Comparison of ENCODE assay signal across 11 mouse cellular contexts in genomic region chr17:31846970-31847369, GRCm38 (mm10).
"Had no signal": no experiment of that assay in that cellular context is flagged by ENCODE, and none has a peak within 500 bp of the region (broad histone marks: within the 10 kb centered on the region; RNA-seq: fewer than 3 reads in every experiment).

No protein-coding gene starts in this region.

- H3K9me3 ChIP-seq: midbrain, embryonic 15.5 days had no signal

- H3K27ac ChIP-seq: left cerebral cortex, adult 2 months; liver, embryonic 14.5 days; midbrain, embryonic 15.5 days had no signal

- H3K4me3 ChIP-seq: left cerebral cortex, adult 2 months; midbrain, embryonic 15.5 days had no signal

- DNase-seq: kidney, adult 8-10 months; kidney, postnatal 25 days; liver; right cerebral cortex, postnatal 14 days; thymus, adult 2 months; thymus, postnatal 25 days had no signal

- H3K4me2 ChIP-seq: midbrain, embryonic 11.5 days; midbrain, embryonic 15.5 days had no signal

- H3K27me3 ChIP-seq: midbrain, embryonic 15.5 days had no signal

- H3K9ac ChIP-seq: liver, embryonic 14.5 days; midbrain, embryonic 15.5 days had no signal

- ATAC-seq: intestine, postnatal 0 days; midbrain, embryonic 15.5 days had no signal
